Mouse (Mus musculus) large intestine, adult 2 months (tissue): ENCODE measurements around the gene Gatm. TPM values are rescaled to one million over a fixed set of nuclear protein-coding genes. Genes with fewer than 3 reads are reported as not detected.

Source experiments
- DNase-seq: peaks from one replicate; pipeline ENCODE4 v3.0.0-alpha.2; 2012; ENCODE audit warnings: low read depth, low spot score
- WGBS: fragments of 180-500 bp; shearing (Covaris S2); methylation state at CpG from one replicate; pipeline ENCODE4 v1.1.7; 2018; 5-methylcytosine and 5-hydroxymethylcytosine counted together
- polyA plus RNA-seq: library from polyadenylated mRNA; depleted of rRNA; stranded (reverse); fragments of >200 nt; gene quantifications from 2 replicates; pipeline ENCODE4 v1.2.3, GENCODE M21; 2012; rRNA removed

Gatm gene
- 2.9 and 4.2 TPM in 2 replicates for polyA plus RNA-seq

GRCm38 (mm10) chr2:122610746-122611653 lies at the start of gene Gatm:
Gene Gatm, minus strand, starts transcription at chr2:122611303.
- DNase-seq, result no peak
- WGBS, result 3% methylated on average over 48 of the region's 48 CpGs

DNA sequence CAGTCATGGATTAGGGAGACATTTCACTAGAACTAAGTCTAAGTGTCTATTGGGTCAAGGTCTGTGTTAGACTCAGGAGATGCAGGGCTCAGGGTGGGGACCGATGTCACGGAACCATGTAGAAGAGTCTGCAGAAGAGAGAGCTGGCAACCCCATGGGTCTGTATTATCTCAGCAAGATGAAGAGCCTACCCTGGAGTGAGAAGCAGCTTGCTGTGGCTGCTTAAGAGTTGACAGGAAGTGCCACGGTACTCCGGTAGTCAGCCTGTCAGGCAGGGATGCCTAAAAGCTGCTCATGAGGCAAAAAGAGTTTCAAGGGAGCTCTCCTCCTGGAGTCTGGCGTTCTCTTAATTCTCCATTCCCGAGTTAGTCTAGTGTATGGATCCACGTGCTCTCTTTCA lies 48.7 kb upstream of the Gatm start:
- DNase-seq, result no peak
- WGBS, result 87% methylated on average over 7 of the region's 7 CpGs

DNA sequence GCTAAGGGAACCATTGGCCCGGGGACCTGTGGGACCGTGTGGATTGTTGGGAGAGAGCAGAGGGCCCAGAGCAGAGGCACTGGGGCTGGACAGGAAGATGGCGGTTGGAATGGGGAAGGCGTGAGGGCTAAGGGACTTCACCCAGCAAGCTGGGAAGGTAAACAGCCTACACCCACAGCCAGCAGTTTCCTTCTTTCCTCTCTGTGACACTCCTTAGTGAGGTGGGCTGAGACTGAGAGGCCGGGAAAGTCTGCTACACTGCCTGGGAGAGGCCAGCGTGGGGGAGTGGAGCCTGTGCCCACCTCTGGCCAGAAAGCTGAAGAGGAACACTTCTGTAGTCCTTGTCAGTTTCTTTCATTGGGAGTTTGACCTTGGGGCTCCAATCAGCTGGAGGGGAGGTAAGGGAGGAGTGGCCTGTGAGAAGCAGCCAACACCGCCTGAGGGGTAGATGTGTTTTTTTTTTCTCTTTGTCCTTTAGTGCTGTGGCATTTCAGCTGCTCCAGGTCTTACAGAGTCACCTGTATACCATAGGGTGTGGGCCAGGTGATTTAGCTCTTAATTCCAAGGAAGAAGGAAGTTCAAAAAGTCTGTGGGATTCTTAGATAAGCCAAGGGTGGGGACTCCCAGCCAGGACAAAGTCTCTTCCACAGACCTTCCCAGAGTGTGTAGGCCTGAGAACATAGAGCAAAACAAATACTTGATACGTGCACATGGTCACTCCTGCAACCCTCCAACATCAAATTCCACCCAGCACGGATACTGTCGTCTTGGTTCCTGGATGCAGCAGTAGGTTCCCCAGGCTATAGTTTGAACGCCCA lies 46.8 kb upstream of the Gatm start:
- 34% methylated on average over 11 of the region's 11 CpGs for WGBS
- DNase-seq, result peak; percentile 89

- no peak for DNase-seq
- 70% methylated on average over 9 of the region's 9 CpGs for WGBS
These were observed 45.7 kb upstream of the Gatm start for GRCm38 (mm10) chr2:122656767-122657166.

- DNase-seq, result no peak
- 57% methylated on average over 2 of the region's 2 CpGs for WGBS
These were observed 44.9 kb upstream of the Gatm start for GRCm38 (mm10) chr2:122656052-122656451.

- DNase-seq, result no peak
- 43% methylated on average over 17 of the region's 17 CpGs for WGBS
These were observed 41.3 kb upstream of the Gatm start for GRCm38 (mm10) chr2:122652096-122653084.

DNA sequence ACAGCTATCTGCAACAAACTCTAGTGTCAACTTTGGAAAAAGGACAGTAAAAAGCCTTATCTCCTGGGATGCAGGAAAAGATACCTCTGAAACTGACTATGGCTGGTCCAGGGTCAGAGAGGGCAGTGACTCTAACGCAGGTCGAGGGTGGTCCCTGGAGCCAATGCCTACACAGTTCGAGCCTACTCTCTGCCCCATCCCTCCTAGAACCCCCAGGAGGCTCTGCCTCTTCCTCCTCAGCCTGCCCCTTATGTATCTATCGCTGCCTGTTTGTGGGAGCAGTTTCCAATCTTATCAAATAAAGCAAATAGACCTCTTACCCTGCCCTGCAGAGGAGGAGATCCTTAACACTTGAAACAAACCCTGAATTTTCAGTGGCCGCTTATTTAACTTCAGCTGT lies 27.6 kb upstream of the Gatm start:
- WGBS, result 42% methylated on average over 5 of the region's 5 CpGs
- no peak for DNase-seq

- 28% methylated on average over 12 of the region's 12 CpGs for WGBS
- DNase-seq, result no peak
These were observed 26.9 kb upstream of the Gatm start for GRCm38 (mm10) chr2:122638029-122638428.

GRCm38 (mm10) chr2:122637526-122637997 lies 26.5 kb upstream of the Gatm start:
- 1% methylated on average over 36 of the region's 36 CpGs for WGBS
- DNase-seq, result no peak

- WGBS, result 67% methylated on average over 3 of the region's 3 CpGs
- no peak for DNase-seq
These were observed 25.6 kb upstream of the Gatm start, which contains the start of gene AA467197 for GRCm38 (mm10) chr2:122636686-122637085. Gene AA467197, plus strand, starts transcription at chr2:122636986.

GRCm38 (mm10) chr2:122631226-122631801 lies 20.2 kb upstream of the Gatm start:
- whole genome bisulfite sequencing, result under 1% methylated on average over 53 of the region's 53 CpGs
- DNase-seq, result no peak

GRCm38 (mm10) chr2:122630465-122631225 lies 19.5 kb upstream of the Gatm start:
- WGBS, result under 1% methylated on average over 75 of the region's 75 CpGs
- peak; percentile 84 for DNase-seq

DNA sequence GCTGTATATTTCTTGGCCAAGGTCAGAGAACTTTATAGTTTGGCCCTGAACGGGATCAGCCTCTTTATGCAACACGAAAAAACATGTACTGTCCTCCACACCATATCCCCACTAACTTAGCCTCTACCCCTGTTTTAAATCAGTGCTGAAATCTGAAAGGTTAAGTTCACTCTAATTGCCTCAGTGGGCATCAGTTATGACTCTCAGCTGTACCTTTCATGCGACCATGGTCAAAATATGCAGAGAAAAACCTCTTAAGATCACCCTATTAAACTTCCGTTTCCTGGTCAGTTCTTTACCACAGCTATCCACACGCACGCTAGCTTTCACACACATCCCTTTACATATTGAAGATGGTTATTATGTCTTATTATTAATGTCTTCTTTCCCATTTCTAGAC lies 18.8 kb upstream of the Gatm start:
- 33% methylated on average over 6 of the region's 6 CpGs for WGBS
- DNase-seq, result no peak

DNA sequence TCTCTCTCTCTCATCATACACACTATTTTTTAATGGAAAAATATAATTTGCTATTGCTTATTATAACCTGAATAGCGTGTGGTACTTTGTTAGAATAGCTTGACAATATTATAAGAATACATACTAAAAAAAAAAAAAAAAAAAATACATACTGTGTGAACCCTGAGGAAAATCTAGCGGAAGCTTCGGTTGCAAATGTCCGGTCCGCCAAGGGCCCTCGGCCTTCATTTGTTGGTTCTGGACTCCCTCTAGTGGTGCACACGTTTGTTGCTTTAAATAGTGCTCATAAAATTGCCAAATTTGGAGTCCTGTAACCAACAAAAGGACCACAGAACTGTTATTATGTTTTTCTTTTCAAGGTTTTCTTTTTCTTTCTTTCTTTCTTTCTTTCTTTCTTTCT lies 17.9 kb upstream of the Gatm start:
- no peak for DNase-seq
- 1% methylated on average over 7 of the region's 7 CpGs for WGBS

DNA sequence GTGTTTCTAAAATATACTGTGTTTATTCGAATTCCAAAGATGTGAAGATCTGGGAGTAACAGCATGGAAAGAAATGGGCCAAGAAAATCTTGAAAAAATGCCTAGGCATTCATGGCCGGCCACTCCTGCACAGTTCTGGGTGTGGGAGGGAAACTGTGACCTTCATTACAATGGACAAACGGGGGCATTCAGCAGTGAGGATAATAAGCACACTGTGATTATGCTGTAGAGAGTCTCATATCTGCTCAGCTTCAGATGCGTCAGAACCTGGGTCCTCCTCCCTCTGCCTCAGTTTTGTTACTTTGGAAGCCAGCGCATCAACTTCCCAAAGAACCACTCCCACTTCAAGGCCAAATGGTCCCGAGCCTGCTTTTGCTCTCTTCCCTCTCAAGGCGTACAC lies 14.8 kb upstream of the Gatm start:
- WGBS, result 52% methylated on average over 7 of the region's 7 CpGs
- no peak for DNase-seq

DNA sequence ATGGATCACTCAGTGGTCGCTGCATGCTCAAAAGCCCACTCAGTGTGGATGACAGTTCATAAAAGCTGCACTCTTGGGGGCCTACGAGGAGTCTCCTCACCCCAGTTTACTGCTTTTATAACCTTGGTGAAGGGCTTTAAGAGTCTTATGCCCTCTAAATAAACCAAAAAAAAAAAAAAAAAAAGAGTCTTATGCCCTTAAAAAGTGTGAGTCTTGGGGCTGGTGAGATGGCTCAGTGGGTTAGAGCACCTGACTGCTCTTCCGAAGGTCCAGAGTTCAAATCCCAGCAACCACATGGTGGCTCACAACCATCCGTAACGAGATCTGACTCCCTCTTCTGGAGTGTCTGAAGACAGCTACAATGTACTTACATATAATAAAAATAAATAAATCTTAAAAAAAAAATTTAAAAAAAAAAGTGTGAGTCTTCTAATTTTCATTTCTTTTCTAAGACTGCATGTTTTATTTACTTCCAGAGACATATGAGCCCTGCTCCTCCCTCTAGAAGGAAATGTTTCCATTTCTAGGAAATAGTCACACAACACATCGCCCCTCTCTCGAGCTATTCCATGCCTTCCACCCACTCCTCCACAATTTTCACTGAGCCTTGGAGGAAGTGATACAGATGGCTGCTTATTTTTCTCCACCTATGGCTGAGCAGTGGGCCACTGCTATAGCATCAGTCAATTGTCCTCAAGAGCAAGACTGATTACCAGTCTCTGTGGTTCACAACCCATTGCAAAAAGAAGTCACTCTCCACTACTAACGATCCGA lies 10.4 kb upstream of the Gatm start:
- WGBS, result 74% methylated on average over 9 of the region's 9 CpGs

GRCm38 (mm10) chr2:122618719-122619118 lies 7.6 kb upstream of the Gatm start:
- WGBS, result 53% methylated on average over 4 of the region's 4 CpGs
- DNase-seq, result no peak

More for the DNA sequence above, 10.4 kb upstream of the Gatm start:
- DNase-seq, result no peak
